ENCODE assay signal across 8 mouse cellular contexts in the genomic region with DNA sequence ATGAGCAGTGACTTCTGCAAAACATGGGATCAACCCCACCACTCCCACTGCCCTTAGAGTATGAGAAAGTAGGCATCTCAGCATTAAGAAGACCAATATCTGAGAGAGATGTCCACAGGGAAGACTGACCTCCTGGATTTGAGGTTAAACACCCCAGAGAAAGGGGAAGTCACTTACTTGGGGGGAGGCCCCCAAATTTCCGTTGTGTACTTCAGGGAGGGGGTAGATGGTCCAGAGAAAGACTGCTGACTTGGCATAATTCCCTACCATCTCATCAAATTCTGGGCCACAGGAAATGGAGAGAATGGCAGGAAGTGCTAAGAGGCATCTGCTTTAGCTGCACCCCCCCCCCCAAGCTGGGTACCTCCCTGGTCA. TPM values are rescaled to one million over a fixed set of nuclear protein-coding genes. Genes with fewer than 3 reads are reported as not detected.
DNase-seq lines count a peak whose midpoint lies in the region; ATAC-seq lines count a peak whose summit lies in the region.

No protein-coding gene starts in this region.

- H3K27ac ChIP-seq in heart, embryonic 10.5 days, result no peak overlapping the region
- peak overlapping the region; percentile 87 for H3K27ac ChIP-seq in liver, embryonic 13.5 days

- peak; percentile 44 for DNase-seq in CD4-positive, CD25-positive, alpha-beta regulatory T cell, adult 2 months (ENCODE audit: low read depth, low spot score)
- peak; percentile 68 for DNase-seq in 416B (ENCODE audit: low read depth)
- no peak for DNase-seq in heart, embryonic 10.5 days (ENCODE audit: low spot score)
- DNase-seq in liver, embryonic 13.5 days, result no peak
- DNase-seq in T-cell, adult 2 months (ENCODE audit: low spot score), result no peak
- no peak for DNase-seq in frontal cortex, postnatal 10 days (ENCODE audit: low spot score in 2 of 2)
- DNase-seq in right cerebral cortex, postnatal 25 days, result no peak

- H3K4me3 ChIP-seq in heart, embryonic 10.5 days, result peak overlapping the region; percentile 80
- H3K4me3 ChIP-seq in liver, embryonic 13.5 days (replicated peaks), result peak overlapping the region; percentile 77

- peaks cover 20% of the 10 kb centered on the region for H3K4me1 ChIP-seq in heart, embryonic 10.5 days
- peaks cover 66% of the 10 kb centered on the region for H3K4me1 ChIP-seq in liver, embryonic 13.5 days (replicated peaks)

- no peak for ATAC-seq in CD4-positive, CD25-positive, alpha-beta regulatory T cell, adult 4 months
- no peak for ATAC-seq in liver, embryonic 13.5 days (ENCODE audit: low read depth)

- WGBS in heart, embryonic 10.5 days, result 57% methylated on average over 1 of the region's 1 CpGs
- WGBS in liver, embryonic 13.5 days (ENCODE audit: insufficient replicate concordance), result 16% methylated on average over 1 of the region's 1 CpGs

- no peaks in the 10 kb centered on the region for H3K9me3 ChIP-seq in heart, embryonic 10.5 days
- H3K9me3 ChIP-seq in liver, embryonic 13.5 days (replicated peaks), result no peaks in the 10 kb centered on the region

- H3K9ac ChIP-seq in liver, embryonic 13.5 days, result peak overlapping the region; percentile 87

- peaks cover 10% of the 10 kb centered on the region; the same call in 1 of the 2 replicates for H3K27me3 ChIP-seq in heart, embryonic 10.5 days (ENCODE audit: insufficient read depth, poor library complexity, severe bottlenecking)
- no peaks in the 10 kb centered on the region for H3K27me3 ChIP-seq in liver, embryonic 13.5 days

- H3K4me2 ChIP-seq in liver, embryonic 13.5 days, result peak overlapping the region; percentile 99

- peaks cover 26% of the 10 kb centered on the region for H3K36me3 ChIP-seq in heart, embryonic 10.5 days
- peaks cover 28% of the 10 kb centered on the region for H3K36me3 ChIP-seq in liver, embryonic 13.5 days

RNA-seq across cellular contexts. Expression of a gene that starts 1.1 kb away (rescaled TPM):
- polyA plus RNA-seq in CD4-positive, CD25-positive, alpha-beta regulatory T cell, adult 4 months (2017; shearing (Covaris generic)), result 10 to 100 TPM; 47.0 to 64.1 TPM
- 11.5 and 19.3 TPM in 2 replicates for polyA plus RNA-seq in heart, embryonic 10.5 days (2016; fragmentation: Nextera tagmentation; extraction: Ambion mirVana)
- polyA plus RNA-seq in liver, embryonic 13.5 days (2015; fragmentation: Nextera tagmentation; extraction: Ambion mirVana), result 13.0 and 14.9 TPM in 2 replicates

RNA-seq across cellular contexts. Expression of a gene that starts 18.2 kb away (rescaled TPM):
- polyA plus RNA-seq in CD4-positive, CD25-positive, alpha-beta regulatory T cell, adult 4 months (2017; shearing (Covaris generic)), result 10 to 100 TPM; 84.3 to 85.7 TPM
- polyA plus RNA-seq in heart, embryonic 10.5 days (2016; fragmentation: Nextera tagmentation; extraction: Ambion mirVana), result 31.0 and 37.5 TPM in 2 replicates
- 17.2 and 19.1 TPM in 2 replicates for polyA plus RNA-seq in liver, embryonic 13.5 days (2015; fragmentation: Nextera tagmentation; extraction: Ambion mirVana)

RNA-seq across cellular contexts. Expression of a gene that starts 23.7 kb away (rescaled TPM):
- polyA plus RNA-seq in CD4-positive, CD25-positive, alpha-beta regulatory T cell, adult 4 months (2017; shearing (Covaris generic)), result 1 to 10 TPM; 4.4 to 7.7 TPM
- polyA plus RNA-seq in heart, embryonic 10.5 days (2016; fragmentation: Nextera tagmentation; extraction: Ambion mirVana), result 37.9 and 42.9 TPM in 2 replicates
- polyA plus RNA-seq in liver, embryonic 13.5 days (2015; fragmentation: Nextera tagmentation; extraction: Ambion mirVana), result 19.0 and 21.0 TPM in 2 replicates

RNA-seq across cellular contexts. Expression of a gene that starts 25.7 kb away (rescaled TPM):
- polyA plus RNA-seq in CD4-positive, CD25-positive, alpha-beta regulatory T cell, adult 4 months (2017; shearing (Covaris generic)), result not detected
- polyA plus RNA-seq in heart, embryonic 10.5 days (2016; fragmentation: Nextera tagmentation; extraction: Ambion mirVana), result 0.73 and 1.2 TPM in 2 replicates
- 0.07 and 0.17 TPM in 2 replicates for polyA plus RNA-seq in liver, embryonic 13.5 days (2015; fragmentation: Nextera tagmentation; extraction: Ambion mirVana)

RNA-seq across cellular contexts. Expression of a gene that starts 26.2 kb away (rescaled TPM):
- polyA plus RNA-seq in CD4-positive, CD25-positive, alpha-beta regulatory T cell, adult 4 months (2017; shearing (Covaris generic)), result under 1 TPM; 0.43 to 0.87 TPM
- polyA plus RNA-seq in heart, embryonic 10.5 days (2016; fragmentation: Nextera tagmentation; extraction: Ambion mirVana), result 3.7 and 6.0 TPM in 2 replicates
- polyA plus RNA-seq in liver, embryonic 13.5 days (2015; fragmentation: Nextera tagmentation; extraction: Ambion mirVana), result 0.70 and 1.4 TPM in 2 replicates

Comparison
In these comparisons a context has a peak if more than half of its experiments do, and no peak if none do; other contexts are left out.
1. DNase-seq: peak in CD4-positive, CD25-positive, alpha-beta regulatory T cell, adult 2 months (single experiment) and 416B (single experiment); none in heart, embryonic 10.5 days (single experiment), liver, embryonic 13.5 days (single experiment), T-cell, adult 2 months (single experiment), frontal cortex, postnatal 10 days (0 of 2) and right cerebral cortex, postnatal 25 days (single experiment).